Mouse (Mus musculus) left cerebral cortex, adult 9 months (tissue): Measurements from ENCODE around the gene D930020B18Rik.

Source experiments
- DNase-seq, 2 experiments: peaks; one replicate each; pipeline ENCODE4 v3.0.0; 2022; ENCODE audit warnings: low spot score in 2 of 2

Gene D930020B18Rik

DNA sequence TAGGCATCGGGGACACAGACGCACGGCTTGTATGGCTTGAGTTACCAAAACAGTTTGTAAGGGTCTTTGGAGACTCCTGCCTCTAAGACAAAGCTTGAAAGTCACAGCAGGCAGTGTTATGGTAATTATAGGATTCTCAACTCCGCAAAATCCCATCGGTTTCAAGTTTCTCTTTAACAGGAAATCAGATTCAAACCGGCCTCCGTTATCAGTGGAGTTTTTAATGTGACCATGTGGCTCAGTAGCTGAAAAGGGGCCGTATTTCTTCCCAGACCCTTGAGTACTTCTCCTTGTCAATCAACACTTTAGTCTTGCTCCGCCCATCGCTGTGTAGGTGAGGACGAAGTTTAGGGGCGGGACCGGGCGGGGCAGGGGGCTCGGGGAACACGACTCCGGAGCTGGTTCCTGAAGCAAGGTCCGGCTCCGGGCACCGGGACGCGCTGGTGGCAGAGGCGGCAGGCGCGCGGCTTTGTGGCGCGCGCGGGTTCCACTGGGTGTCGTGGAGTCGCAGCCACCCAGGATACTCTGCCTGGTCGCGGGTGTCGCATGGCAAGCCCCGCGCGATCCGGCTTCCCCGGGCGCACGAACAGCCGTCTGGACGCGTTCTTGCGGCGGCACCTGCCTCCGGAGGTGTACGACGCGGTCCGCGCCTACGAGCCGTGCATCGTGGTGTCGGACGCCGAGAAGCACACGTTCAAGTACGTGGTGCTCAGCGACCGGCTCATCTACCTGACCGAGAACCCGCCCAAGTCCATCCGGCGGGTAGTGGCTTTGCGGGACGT, at the start of gene D930020B18Rik:
Gene D930020B18Rik (plus strand): TSS at position 317 of the 782 bp plus-strand sequence.
- no peak for DNase-seq

DNA sequence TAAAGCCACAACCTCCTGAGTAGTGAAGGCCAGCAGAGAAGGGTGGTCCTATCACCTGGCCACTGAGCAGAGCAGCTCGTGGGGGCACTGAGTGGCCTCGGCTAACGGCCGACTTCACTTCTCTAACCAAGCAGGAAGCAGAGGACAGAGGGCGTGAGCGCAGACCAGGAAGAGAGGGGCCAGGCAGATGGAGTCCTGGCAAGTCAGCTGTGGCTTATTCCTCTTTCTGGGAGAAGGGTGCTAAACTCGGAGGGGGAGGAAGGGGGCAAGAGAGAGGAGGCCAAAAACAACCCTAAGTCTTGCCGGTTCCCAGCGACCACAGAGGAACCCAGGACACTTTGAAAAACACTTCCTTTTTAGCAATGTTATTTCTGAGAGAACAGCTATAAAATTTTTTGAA, 44.8 kb upstream of the D930020B18Rik start:
- no peak for DNase-seq

GRCm38 (mm10) chr10:121601272-121601671, 40.1 kb upstream of the D930020B18Rik start:
- no peak for DNase-seq

DNA sequence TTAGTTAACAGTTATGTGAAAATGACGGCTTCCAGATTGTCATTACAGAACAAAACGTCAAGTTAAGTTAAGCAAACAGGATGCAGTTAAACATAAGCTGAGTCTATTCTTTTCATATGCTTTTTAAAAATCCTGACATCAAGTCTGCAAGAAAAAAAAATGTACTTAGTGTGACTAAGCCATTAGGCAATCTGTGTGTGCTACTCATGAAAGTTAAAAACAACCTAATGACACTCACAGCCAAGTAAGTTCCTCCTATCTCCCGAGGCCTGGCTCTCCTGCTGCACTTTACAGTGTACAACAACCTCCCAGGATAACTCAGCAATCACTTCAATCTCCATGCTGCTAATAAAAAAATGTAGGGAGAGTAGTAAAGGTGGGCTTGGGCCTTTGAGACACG, 37.8 kb upstream of the D930020B18Rik start:
- DNase-seq, result no peak

DNA sequence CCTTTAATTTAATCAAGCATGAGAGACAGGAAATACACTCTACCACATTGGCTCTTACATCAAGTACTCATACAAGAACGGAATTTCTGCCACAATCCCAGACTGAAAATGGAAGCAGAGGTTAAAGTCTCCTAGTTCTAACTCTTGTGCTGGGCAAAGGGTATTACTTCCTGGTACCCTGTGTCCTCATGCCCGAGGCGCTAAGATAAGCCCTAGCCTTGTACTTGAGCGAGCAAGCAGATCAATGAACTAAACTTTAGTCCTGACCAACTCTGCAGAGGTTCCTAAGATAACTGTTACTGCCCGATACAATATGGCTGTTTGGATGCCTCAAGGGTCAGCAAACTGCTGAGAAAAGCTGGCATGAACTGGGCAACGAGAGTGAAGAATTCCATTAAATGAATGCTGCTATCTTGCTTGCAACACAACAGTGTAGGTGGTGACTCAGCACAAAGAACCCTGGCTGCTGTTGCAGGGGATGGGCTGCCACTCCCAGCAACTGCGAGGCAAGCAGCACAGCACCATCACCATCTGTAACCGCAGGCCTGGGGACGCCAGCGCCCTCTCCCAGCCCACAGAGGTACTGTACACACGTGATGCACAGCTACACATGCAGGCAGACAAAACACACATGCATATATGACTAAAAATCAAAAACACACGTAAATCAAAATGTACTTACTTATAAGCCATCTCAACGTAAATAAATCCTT, 36.6 kb upstream of the D930020B18Rik start:
- DNase-seq, result no peak

DNA sequence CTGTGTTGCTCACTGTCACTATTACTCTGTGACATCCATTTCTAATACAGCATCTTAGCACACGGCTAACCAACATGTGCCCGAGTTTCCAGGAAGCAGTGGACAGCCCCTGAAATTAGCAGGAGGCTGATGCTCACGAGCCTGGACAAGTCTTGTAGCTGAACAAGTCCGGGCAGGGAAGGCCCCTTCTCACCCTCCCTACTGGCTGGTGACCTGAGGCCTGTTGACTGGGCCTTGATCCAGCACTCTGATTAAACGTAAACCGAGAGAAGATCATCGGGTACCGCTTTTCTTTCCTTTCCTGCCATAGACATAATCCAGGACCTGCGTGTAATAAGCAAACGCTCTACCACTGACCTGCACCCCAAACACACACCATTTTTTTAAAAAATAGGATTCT, 33.2 kb upstream of the D930020B18Rik start:
- DNase-seq, result no peak

DNA sequence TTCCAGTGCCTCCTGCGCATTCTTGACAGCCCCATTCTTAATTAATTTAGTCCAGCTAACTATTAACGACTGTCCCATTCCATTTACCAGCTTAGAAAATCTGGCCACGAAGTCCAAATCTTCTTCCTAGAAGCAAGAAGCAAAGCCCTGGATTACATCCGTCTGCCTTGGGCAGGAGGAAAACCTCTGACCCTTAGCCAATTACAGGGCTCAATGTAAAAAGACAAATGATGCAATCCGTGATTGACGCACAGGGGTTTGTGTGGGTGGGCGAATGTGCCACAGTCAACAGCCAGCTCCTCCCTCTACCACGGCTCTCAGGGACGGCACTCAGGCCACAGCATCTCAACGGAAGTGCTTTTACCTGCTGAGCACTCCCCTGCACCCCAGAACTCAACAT, 29.8 kb upstream of the D930020B18Rik start:
- DNase-seq, result no peak

DNA sequence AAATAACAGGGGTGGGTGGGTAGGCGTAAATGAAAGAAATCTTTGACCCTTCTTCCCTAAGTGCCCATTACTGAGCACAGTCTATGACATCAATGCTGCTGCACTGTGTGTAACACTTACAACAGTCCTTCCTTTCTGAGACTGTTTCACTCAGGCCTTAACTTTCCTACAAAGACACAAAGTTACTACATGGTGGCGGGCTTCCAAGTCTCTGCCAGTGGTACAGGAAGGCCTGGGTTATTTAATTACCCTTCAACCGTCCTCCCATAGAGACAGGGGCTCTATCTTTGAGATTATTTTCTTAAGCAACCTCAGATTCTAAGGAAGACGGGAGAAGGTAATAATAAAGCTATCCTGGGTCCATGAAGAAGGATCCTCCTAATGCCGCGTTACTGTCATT, 28.9 kb upstream of the D930020B18Rik start:
- DNase-seq, result no peak

DNA sequence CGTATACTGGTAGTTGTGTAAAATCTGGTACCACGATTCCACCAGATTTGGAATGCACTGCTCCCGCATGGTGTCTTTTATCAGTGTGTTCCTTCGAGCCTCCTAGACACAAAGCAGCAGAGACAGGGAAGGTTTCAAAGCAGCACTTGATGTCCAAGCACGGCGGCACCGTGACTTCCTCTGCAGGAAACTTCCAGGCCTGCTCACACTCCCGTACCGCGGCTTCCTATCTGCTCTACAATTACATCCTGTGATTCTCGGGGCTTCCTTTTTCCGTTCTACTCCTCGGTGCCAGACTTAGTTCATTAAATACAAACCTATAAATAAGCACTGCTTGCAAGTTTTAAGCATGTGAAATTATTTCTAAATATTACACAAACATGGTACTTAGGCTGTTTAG, 27.8 kb upstream of the D930020B18Rik start:
- no peak for DNase-seq

GRCm38 (mm10) chr10:121615146-121615870, 26.1 kb upstream of the D930020B18Rik start:
- no peak for DNase-seq

GRCm38 (mm10) chr10:121615935-121616334, 25.5 kb upstream of the D930020B18Rik start:
- DNase-seq, result no peak

- no peak for DNase-seq
Observed at GRCm38 (mm10) chr10:121622431-121622830, 19.0 kb upstream of the D930020B18Rik start.

DNA sequence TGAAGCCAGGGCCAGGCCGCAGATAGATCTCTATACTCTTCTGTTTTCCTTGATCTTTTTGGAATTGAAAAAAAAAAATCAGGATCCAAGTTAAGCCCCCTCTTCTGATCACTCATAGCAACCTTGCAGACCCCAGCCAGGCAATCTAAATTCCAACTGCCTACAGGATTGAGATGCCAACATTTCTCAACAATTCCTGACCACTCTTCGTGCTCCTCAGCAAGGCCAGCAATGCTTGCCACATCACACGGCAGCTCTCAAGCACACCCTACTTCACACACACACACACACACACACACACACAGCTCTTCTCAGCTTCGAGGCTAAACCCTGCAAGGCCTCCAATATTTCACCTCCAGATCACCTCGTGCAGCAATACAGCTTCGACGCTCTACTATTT, 17.7 kb upstream of the D930020B18Rik start:
- no peak for DNase-seq

GRCm38 (mm10) chr10:121625006-121625405, 16.4 kb upstream of the D930020B18Rik start:
- no peak for DNase-seq

- no peak for DNase-seq
Observed at GRCm38 (mm10) chr10:121625407-121626185, 15.8 kb upstream of the D930020B18Rik start.

- peak; percentile 95 to 98 for DNase-seq
Observed at GRCm38 (mm10) chr10:121626186-121626882, 15.1 kb upstream of the D930020B18Rik start, which contains the start of gene Xpot. Gene Xpot, minus strand, starts transcription at chr10:121626332.

DNA sequence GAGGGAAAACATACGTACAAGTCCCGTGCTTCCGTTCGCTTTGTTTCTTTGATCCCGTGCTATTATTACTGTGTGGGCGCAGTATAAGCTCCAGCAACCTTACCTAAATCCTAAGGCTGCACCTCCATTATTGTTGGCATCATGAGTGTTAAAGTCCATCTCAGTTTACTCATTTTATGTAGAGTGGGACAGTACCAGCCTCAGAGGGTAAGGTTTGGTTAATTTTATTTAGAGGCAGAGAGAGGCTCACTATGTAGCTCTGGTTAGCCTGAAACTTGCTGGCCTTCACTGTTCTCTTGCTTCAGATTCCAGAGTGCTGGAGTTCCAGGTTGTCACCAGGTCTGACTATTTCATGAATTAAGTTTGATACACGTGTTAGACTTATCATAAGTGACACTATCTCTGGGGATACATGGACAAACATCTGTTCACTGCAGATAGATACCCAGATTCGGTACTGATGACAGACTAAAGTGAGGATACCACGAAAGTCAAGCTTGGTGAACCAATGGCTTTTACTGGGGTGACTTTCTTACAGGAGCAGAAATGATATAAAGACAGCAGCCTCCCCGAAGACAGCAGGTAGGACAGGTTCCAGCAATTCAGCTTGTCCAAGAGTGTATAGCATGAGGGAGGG, 14.1 kb upstream of the D930020B18Rik start:
- DNase-seq, result no peak

GRCm38 (mm10) chr10:121628561-121629040, 12.8 kb upstream of the D930020B18Rik start:
- no peak for DNase-seq

GRCm38 (mm10) chr10:121634159-121634558, 7.2 kb upstream of the D930020B18Rik start:
- DNase-seq, result no peak

- no peak for DNase-seq
Observed at GRCm38 (mm10) chr10:121636276-121636675, 5.1 kb upstream of the D930020B18Rik start.
